Mouse (Mus musculus) MEL (cell line): ENCODE measurements around the gene Ust. TPM values are rescaled to one million over a fixed set of nuclear protein-coding genes. Genes with fewer than 3 reads are reported as not detected.

ENCODE experiments used
- DNase-seq: peaks from one replicate; pipeline ENCODE4 v3.0.0; 2011; ENCODE audit warnings: low read depth, low spot score
- H3K27ac ChIP-seq: 2 replicates; pipeline ENCODE4 v1.5.1; 2012; ENCODE audit warnings: low read depth, mild to moderate bottlenecking, control low read depth, low read length, moderate library complexity; ENCODE audit not compliant: control insufficient read depth
- H3K27me3 ChIP-seq, 2 experiments: fragments of 150-350 bp in 1 of 2; sonication (generic) in 1 of 2; 2 replicates each; pipeline ENCODE4 v1.6.1; 2012; ENCODE audit warnings: low read length in 2 of 2, mild to moderate bottlenecking in 2 of 2, improper control_type of control experiment in 1 of 2, moderate library complexity in 1 of 2; ENCODE audit not compliant: insufficient read depth in 2 of 2, control insufficient read depth in 1 of 2
- H3K36me3 ChIP-seq, 2 experiments: 2 replicates each; pipeline ENCODE4 v1.6.1; 2012 to 2014; ENCODE audit warnings: low read length in 2 of 2, improper control_type of control experiment in 1 of 2, inconsistent platforms in 1 of 2, mild to moderate bottlenecking in 1 of 2; ENCODE audit not compliant: insufficient read depth in 2 of 2, control insufficient read depth in 1 of 2
- H3K4me1 ChIP-seq, 2 experiments: fragments of 150-350 bp in 1 of 2; sonication (generic) in 1 of 2; 2 replicates each; pipeline ENCODE4 v1.6.1; 2012; ENCODE audit warnings: low read length in 2 of 2, improper control_type of control experiment in 1 of 2, mild to moderate bottlenecking in 1 of 2; ENCODE audit not compliant: insufficient read depth in 2 of 2, control insufficient read depth in 1 of 2
- H3K4me3 ChIP-seq, 2 experiments: fragments of 150-350 bp in 1 of 2; sonication (generic) in 1 of 2; 2 replicates each; pipeline ENCODE4 v1.5.1; 2012; ENCODE audit warnings: low read depth in 2 of 2, low read length in 2 of 2, mild to moderate bottlenecking in 2 of 2, moderate library complexity in 2 of 2, control low read depth in 1 of 2, improper control_type of control experiment in 1 of 2; ENCODE audit not compliant: control insufficient read depth in 1 of 2, insufficient read depth in 1 of 2
- H3K79me2 ChIP-seq: 2 replicates; pipeline ENCODE4 v1.6.1; 2012; ENCODE audit warnings: mild to moderate bottlenecking, low read length, moderate library complexity; ENCODE audit not compliant: control insufficient read depth, poor library complexity, insufficient read depth
- H3K9ac ChIP-seq: 2 replicates; pipeline ENCODE4 v1.6.1; 2012; ENCODE audit warnings: low read depth, mild to moderate bottlenecking, control low read depth, low read length, moderate library complexity; ENCODE audit not compliant: control insufficient read depth, poor library complexity, severe bottlenecking
- H3K9me3 ChIP-seq: fragments of 150-350 bp; sonication (generic); replicated peaks from 2 replicates; pipeline ENCODE4 v1.6.1; 2012; ENCODE audit warnings: mild to moderate bottlenecking, low read length, improper control_type of control experiment, moderate library complexity; ENCODE audit not compliant: insufficient read depth
- CTCF ChIP-seq, 3 experiments: IDR thresholded peaks in 2 of 3; conservative IDR thresholded peaks in 1 of 3; 2 replicates each; pipeline ENCODE4 v1.5.1; 2011 to 2012; ENCODE audit warnings: low read length in 3 of 3, low read depth in 2 of 3, mild to moderate bottlenecking in 2 of 3, improper control_type of control experiment in 1 of 3, inconsistent platforms in 1 of 3, mixed read lengths in 1 of 3, moderate library complexity in 1 of 3; ENCODE audit not compliant: control insufficient read depth in 1 of 3, insufficient read depth in 1 of 3, poor library complexity in 1 of 3, severe bottlenecking in 1 of 3
- E2F4 ChIP-seq: IDR thresholded peaks from 2 replicates; pipeline ENCODE4 v1.6.1; 2011; ENCODE audit warnings: low read depth, low read length, improper control_type of control experiment, borderline replicate concordance
- ELF1 ChIP-seq: IDR thresholded peaks from 2 replicates; pipeline ENCODE4 v1.6.1; 2014; ENCODE audit warnings: low read depth, mild to moderate bottlenecking, inconsistent platforms, low read length, improper control_type of control experiment, moderate library complexity
- EP300 ChIP-seq, 2 experiments: IDR thresholded peaks; 2 replicates each; pipeline ENCODE4 v1.6.1; 2011; ENCODE audit warnings: improper control_type of control experiment in 2 of 2, low read length in 2 of 2, low read depth in 1 of 2, mild to moderate bottlenecking in 1 of 2
- ETS1 ChIP-seq: IDR thresholded peaks from 2 replicates; pipeline ENCODE4 v1.6.1; 2012; ENCODE audit warnings: low read depth, mild to moderate bottlenecking, inconsistent platforms, low read length, improper control_type of control experiment, moderate library complexity
- GATA1 ChIP-seq: IDR thresholded peaks from 2 replicates; pipeline ENCODE4 v1.6.1; 2011; ENCODE audit warnings: low read depth, low read length, improper control_type of control experiment
- MAX ChIP-seq: IDR thresholded peaks from 2 replicates; pipeline ENCODE4 v1.6.1; 2011; ENCODE audit warnings: low read length, improper control_type of control experiment
- MAZ ChIP-seq: IDR thresholded peaks from 2 replicates; pipeline ENCODE4 v1.6.1; 2012; ENCODE audit warnings: low read depth, mild to moderate bottlenecking, inconsistent platforms, low read length, improper control_type of control experiment
- MXI1 ChIP-seq: IDR thresholded peaks from 2 replicates; pipeline ENCODE4 v1.6.1; 2011; ENCODE audit warnings: mild to moderate bottlenecking, low read depth, low read length, improper control_type of control experiment
- NELFE ChIP-seq: IDR thresholded peaks from 2 replicates; pipeline ENCODE4 v1.6.1; 2011; ENCODE audit warnings: low read depth, low read length, improper control_type of control experiment
- NRF1 ChIP-seq: IDR thresholded peaks from 2 replicates; pipeline ENCODE4 v1.6.1; 2014; ENCODE audit warnings: low read depth, mild to moderate bottlenecking, inconsistent platforms, low read length, improper control_type of control experiment, moderate library complexity; ENCODE audit not compliant: poor library complexity, insufficient read depth, severe bottlenecking
- RAD21 ChIP-seq: IDR thresholded peaks from 2 replicates; pipeline ENCODE4 v1.6.1; 2011; ENCODE audit warnings: mild to moderate bottlenecking, low read depth, low read length, improper control_type of control experiment
- RCOR1 ChIP-seq: IDR thresholded peaks from 2 replicates; pipeline ENCODE4 v1.6.1; 2012; ENCODE audit warnings: low read depth, mild to moderate bottlenecking, inconsistent platforms, low read length, improper control_type of control experiment
- SMC3 ChIP-seq: IDR thresholded peaks from 2 replicates; pipeline ENCODE4 v1.6.1; 2011; ENCODE audit warnings: low read depth, low read length, improper control_type of control experiment
- TAL1 ChIP-seq: IDR thresholded peaks from 2 replicates; pipeline ENCODE4 v1.6.1; 2012; ENCODE audit warnings: mild to moderate bottlenecking, inconsistent platforms, low read length, moderate library complexity, mixed read lengths
- USF2 ChIP-seq, 2 experiments: IDR thresholded peaks; 2 replicates each; pipeline ENCODE4 v1.6.1; 2011 to 2012; ENCODE audit warnings: improper control_type of control experiment in 2 of 2, low read length in 2 of 2, borderline replicate concordance in 1 of 2, inconsistent platforms in 1 of 2, low read depth in 1 of 2, mild to moderate bottlenecking in 1 of 2; ENCODE audit not compliant: insufficient read depth in 1 of 2
- ZC3H11A ChIP-seq: IDR thresholded peaks from 2 replicates; pipeline ENCODE4 v1.6.1; 2012; ENCODE audit warnings: low read depth, mild to moderate bottlenecking, inconsistent platforms, low read length, improper control_type of control experiment
- ZKSCAN1 ChIP-seq: IDR thresholded peaks from 2 replicates; pipeline ENCODE4 v1.6.1; 2012; ENCODE audit warnings: low read depth, mild to moderate bottlenecking, inconsistent platforms, low read length, improper control_type of control experiment, moderate library complexity
- polyA plus RNA-seq, 2 experiments: library from polyadenylated mRNA; stranded (reverse) in 1 of 2; unstranded in 1 of 2; fragments of >175 nt in 1 of 2; fragments of >200 nt in 1 of 2; gene quantifications; 2 replicates each; pipeline versions ENCODE4 v1.2.1 to v1.2.4; 2012; ENCODE audit warnings: low replicate concordance in 2 of 2, low read depth in 1 of 2; ENCODE audit not compliant: insufficient read length in 2 of 2, insufficient read depth in 1 of 2, missing spikeins in 1 of 2
- total RNA-seq: library from RNA; depleted of rRNA; stranded (reverse); fragments of 300-350 nt; gene quantifications from 2 replicates; pipeline ENCODE4 v1.2.3, GENCODE M21; 2012

Ust gene
- total and polyA plus RNA-seq, 3 experiments = not detected

- Histone ChIP-seq H3K27ac (no peak overlapping the region), H3K36me3 (no peaks in the 10 kb centered on the region), H3K27me3 (no peaks in the 10 kb centered on the region), H3K4me1 (no peaks in the 10 kb centered on the region), H3K79me2 (no peaks in the 10 kb centered on the region), H3K4me3 (no peak overlapping the region), H3K9ac (no peak overlapping the region), H3K9me3 (no peaks in the 10 kb centered on the region)
- no peak for DNase-seq
- no peak for TF ChIP-seq SMC3
- no peak for TF ChIP-seq ETS1
- no peak for TF ChIP-seq RAD21
- TF ChIP-seq MXI1 = no peak
- TF ChIP-seq GATA1 = no peak
- TF ChIP-seq USF2 (IDR thresholded peaks at IDR 0.05; ENCODE audit: borderline replicate concordance in 1 of 2, insufficient read depth in 1 of 2, low read depth in 1 of 2, low read length in 2 of 2) = no peak
- no peak for TF ChIP-seq TAL1
- TF ChIP-seq NRF1 = no peak
- TF ChIP-seq RCOR1 = no peak
- TF ChIP-seq NELFE = no peak
- TF ChIP-seq CTCF (IDR thresholded peaks at IDR 0.05 in 2 of 3, conservative IDR thresholded peaks at IDR 0.05 in 1 of 3; ENCODE audit: control insufficient read depth in 1 of 3, insufficient read depth in 1 of 3, low read depth in 2 of 3, low read length in 3 of 3, poor library complexity in 1 of 3, severe bottlenecking in 1 of 3) = no peak
- no peak for TF ChIP-seq MAX
- TF ChIP-seq E2F4 = no peak
- no peak for TF ChIP-seq EP300 (IDR thresholded peaks at IDR 0.05; ENCODE audit: low read depth in 1 of 2, low read length in 2 of 2)
- TF ChIP-seq ZKSCAN1 = no peak
- no peak for TF ChIP-seq ELF1
- no peak for TF ChIP-seq ZC3H11A
Observed at GRCm38 (mm10) chr10:8541514-8541913, 22.9 kb upstream of the Ust start.

GRCm38 (mm10) chr10:8535445-8535844 is 16.8 kb upstream of the Ust start:
- Histone ChIP-seq H3K27ac (no peak overlapping the region), H3K36me3 (no peaks in the 10 kb centered on the region), H3K9ac (no peak overlapping the region), H3K27me3 (no peaks in the 10 kb centered on the region), H3K9me3 (no peaks in the 10 kb centered on the region), H3K4me1 (no peaks in the 10 kb centered on the region), H3K4me3 (no peak overlapping the region), H3K79me2 (no peaks in the 10 kb centered on the region)
- no peak for DNase-seq
- no peak for TF ChIP-seq NELFE
- no peak for TF ChIP-seq GATA1
- no peak for TF ChIP-seq E2F4
- no peak for TF ChIP-seq MAZ
- TF ChIP-seq ZC3H11A = no peak
- no peak for TF ChIP-seq SMC3
- TF ChIP-seq ETS1 = no peak
- TF ChIP-seq EP300 (IDR thresholded peaks at IDR 0.05; ENCODE audit: low read depth in 1 of 2, low read length in 2 of 2) = no peak
